Mouse (Mus musculus): Measurements from ENCODE around the gene Rab43.

GRCm38 (mm10) chr6:87838551-87839197 lies 26.7 kb upstream of the Rab43 start, which contains the start of gene Isy1:
- TF ChIP-seq CTCF (IDR thresholded peaks at IDR 0.05; ENCODE audit: borderline replicate concordance, insufficient read depth, low read depth, low read length): no peak
- peak; percentile 99 for TF ChIP-seq POLR2A (IDR thresholded peaks at IDR 0.05; ENCODE audit: borderline replicate concordance, insufficient read depth, low read length)

Data from cerebellum, adult 2 months (tissue).